Mouse (Mus musculus) forebrain, embryonic 16.5 days (tissue): ENCODE measurements around the gene Slc33a1. TPM values are rescaled to one million over a fixed set of nuclear protein-coding genes. Genes with fewer than 3 reads are reported as not detected.
A peak's percentile ranks its signal among the peaks of the same experiment; 100 is the strongest.

Experiments used
- ATAC-seq: fragments of 200-750 bp; cut with Nextera tagmentation; 2 replicates; pipeline ENCODE4 v1.8.0; 2017; ENCODE audit warnings: mild to moderate bottlenecking, moderate library complexity
- H3K27ac ChIP-seq: fragments of 300-500 bp; sonication (generic); 2 replicates; pipeline ENCODE4 v1.5.1; 2014; ENCODE audit warnings: low read length, control low read depth
- H3K27me3 ChIP-seq: fragments of 300-500 bp; sonication (generic); replicated peaks from 2 replicates; pipeline ENCODE4 v1.6.1; 2014; ENCODE audit warnings: low read length; ENCODE audit not compliant: control insufficient read depth, insufficient read depth
- H3K36me3 ChIP-seq: fragments of 300-500 bp; sonication (generic); 2 replicates; pipeline ENCODE4 v1.6.1; 2014; ENCODE audit not compliant: control insufficient read depth, insufficient read depth
- H3K4me1 ChIP-seq: fragments of 300-500 bp; sonication (generic); replicated peaks from 2 replicates; pipeline ENCODE4 v1.6.1; 2014; ENCODE audit warnings: low read length; ENCODE audit not compliant: control insufficient read depth, insufficient read depth
- H3K4me2 ChIP-seq: fragments of 300-500 bp; sonication (generic); 2 replicates; pipeline ENCODE4 v1.6.1; 2014; ENCODE audit warnings: mild to moderate bottlenecking, low read length, control low read depth
- H3K4me3 ChIP-seq: fragments of 300-500 bp; sonication (generic); replicated peaks from 2 replicates; pipeline ENCODE4 v1.5.1; 2014; ENCODE audit warnings: mild to moderate bottlenecking, low read length, control low read depth
- H3K9ac ChIP-seq: fragments of 300-500 bp; sonication (generic); replicated peaks from 2 replicates; pipeline ENCODE4 v1.6.1; 2014; ENCODE audit warnings: low read depth, low read length, control low read depth
- H3K9me3 ChIP-seq: fragments of 300-500 bp; sonication (generic); 2 replicates; pipeline ENCODE4 v1.6.1; 2016; ENCODE audit warnings: low read length; ENCODE audit not compliant: control insufficient read depth
- WGBS: fragments of 180-500 bp; shearing (Covaris S2); extraction: QIAGEN DNeasy Blood & Tissue Kit; methylation state at CpG from one replicate; pipeline ENCODE4 v1.1.7; 2014; 5-methylcytosine and 5-hydroxymethylcytosine counted together
- polyA plus RNA-seq: library from polyadenylated mRNA; unstranded; fragments of >200 nt; fragmentation: Nextera tagmentation; extraction: Ambion mirVana; gene quantifications from 2 replicates; pipeline ENCODE4 v1.2.1, GENCODE M21; 2015

The Slc33a1 gene
- polyA plus RNA-seq, 1 experiment from 2014 or later: 19.3 TPM

GRCm38 (mm10) chr3:63899309-63899695, 65.3 kb downstream of the Slc33a1 start, which contains the start of gene Plch1:
TSS of gene Plch1 (minus strand) at chr3:63899472.
- WGBS: 0% methylated on average over 12 of the region's 12 CpGs
- peak; percentile 81 for ATAC-seq
- H3K9ac ChIP-seq: peak within 1 kb of the TSS; percentile 76
- peak within 1 kb of the TSS; percentile 92 for H3K4me2 ChIP-seq
- no peaks in the 10 kb centered on the region for H3K9me3 ChIP-seq
- H3K27ac ChIP-seq: peak within 1 kb of the TSS; percentile 89
- H3K36me3 ChIP-seq: no peaks in the 10 kb centered on the region
- no peaks in the 10 kb centered on the region for H3K27me3 ChIP-seq
- peak within 1 kb of the TSS; percentile 89 for H3K4me3 ChIP-seq
- H3K4me1 ChIP-seq: peaks cover 12% of the 10 kb centered on the region

- ATAC-seq: peak; percentile 93
- Histone ChIP-seq H3K36me3 (no peaks in the 10 kb centered on the region), H3K4me1 (peaks cover 12% of the 10 kb centered on the region), H3K9ac (peak overlapping the region; percentile 76), H3K4me2 (peak overlapping the region; percentile 92), H3K27ac (peak overlapping the region; percentile 89), H3K4me3 (peak overlapping the region; percentile 89), H3K9me3 (no peaks in the 10 kb centered on the region), H3K27me3 (no peaks in the 10 kb centered on the region)
- WGBS: under 1% methylated on average over 41 of the region's 41 CpGs
These were observed 65.8 kb downstream of the Slc33a1 start for GRCm38 (mm10) chr3:63898581-63899308.

GRCm38 (mm10) chr3:63897177-63897576, 67.4 kb downstream of the Slc33a1 start:
- Histone ChIP-seq H3K9ac (no peak overlapping the region), H3K36me3 (no peaks in the 10 kb centered on the region), H3K27ac (no peak overlapping the region), H3K27me3 (no peaks in the 10 kb centered on the region), H3K9me3 (no peaks in the 10 kb centered on the region), H3K4me1 (peaks cover 12% of the 10 kb centered on the region), H3K4me3 (no peak overlapping the region), H3K4me2 (peak overlapping the region; percentile 29)
- 14% methylated on average over 1 of the region's 1 CpGs for WGBS
- ATAC-seq: no peak

GRCm38 (mm10) chr3:63896303-63896702, 68.3 kb downstream of the Slc33a1 start:
- no peaks in the 10 kb centered on the region for H3K36me3 ChIP-seq
- H3K4me3 ChIP-seq: no peak overlapping the region
- no peak overlapping the region for H3K9ac ChIP-seq
- peaks cover 12% of the 10 kb centered on the region for H3K4me1 ChIP-seq
- no peak for ATAC-seq
- no peaks in the 10 kb centered on the region for H3K27me3 ChIP-seq
- 29% methylated on average over 4 of the region's 4 CpGs for WGBS
- H3K4me2 ChIP-seq: no peak overlapping the region
- H3K27ac ChIP-seq: no peak overlapping the region
- H3K9me3 ChIP-seq: no peaks in the 10 kb centered on the region

GRCm38 (mm10) chr3:63895786-63896185, 68.8 kb downstream of the Slc33a1 start:
- H3K36me3 ChIP-seq: no peaks in the 10 kb centered on the region
- no peak overlapping the region for H3K4me2 ChIP-seq
- no peaks in the 10 kb centered on the region for H3K27me3 ChIP-seq
- H3K4me1 ChIP-seq: peaks cover 12% of the 10 kb centered on the region
- 17% methylated on average over 2 of the region's 2 CpGs for WGBS
- no peak overlapping the region for H3K4me3 ChIP-seq
- no peak overlapping the region for H3K27ac ChIP-seq
- no peak for ATAC-seq
- H3K9ac ChIP-seq: no peak overlapping the region
- no peaks in the 10 kb centered on the region for H3K9me3 ChIP-seq

- Histone ChIP-seq H3K4me3 (no peak overlapping the region), H3K9ac (no peak overlapping the region), H3K36me3 (no peaks in the 10 kb centered on the region), H3K27ac (no peak overlapping the region), H3K9me3 (no peaks in the 10 kb centered on the region), H3K27me3 (no peaks in the 10 kb centered on the region), H3K4me1 (peaks cover 6% of the 10 kb centered on the region), H3K4me2 (no peak overlapping the region)
- ATAC-seq: no peak
- 64% methylated on average over 7 of the region's 7 CpGs for WGBS
These were observed 70.9 kb downstream of the Slc33a1 start for GRCm38 (mm10) chr3:63893677-63894076.

GRCm38 (mm10) chr3:63892154-63892553, 72.4 kb downstream of the Slc33a1 start:
- H3K36me3 ChIP-seq: no peaks in the 10 kb centered on the region
- 41% methylated on average over 3 of the region's 3 CpGs for WGBS
- H3K4me3 ChIP-seq: no peak overlapping the region
- no peak overlapping the region for H3K4me2 ChIP-seq
- H3K27ac ChIP-seq: no peak overlapping the region
- H3K27me3 ChIP-seq: no peaks in the 10 kb centered on the region
- no peaks in the 10 kb centered on the region for H3K4me1 ChIP-seq
- H3K9ac ChIP-seq: no peak overlapping the region
- ATAC-seq: no peak
- no peaks in the 10 kb centered on the region for H3K9me3 ChIP-seq

Other genes with a start within 250 kb of the Slc33a1 start
- gene Plch1, start 65.3 kb downstream of the Slc33a1 start, polyA plus RNA-seq: 5.6 and 6.1 TPM in 2 replicates
- gene E130311K13Rik, start 35.3 kb downstream of the Slc33a1 start, polyA plus RNA-seq: 7.2 and 7.5 TPM in 2 replicates
- 51.1 and 51.2 TPM in 2 replicates for gene Gmps, start 11.3 kb upstream of the Slc33a1 start, polyA plus RNA-seq
- 0.24 and 0.29 TPM in 2 replicates for gene Vmn2r1, start 116.8 kb upstream of the Slc33a1 start, polyA plus RNA-seq
- not detected in 2 replicates for gene Vmn2r2, start 177.2 kb upstream of the Slc33a1 start, polyA plus RNA-seq